Mouse (Mus musculus) ovary, postnatal 14 days (tissue): ENCODE data around the gene Lrrc4.

Experiments used
- DNase-seq: peaks from one replicate; pipeline ENCODE4 v3.0.0; 2022; ENCODE audit warnings: low spot score

The Lrrc4 gene

GRCm38 (mm10) chr6:28831011-28831853, at the start of gene Lrrc4:
Gene Lrrc4 (minus strand): TSS chr6:28831747.
- DNase-seq = no peak

GRCm38 (mm10) chr6:28880909-28881308, 49.4 kb upstream of the Lrrc4 start:
- DNase-seq = no peak

- DNase-seq = no peak
Observed at GRCm38 (mm10) chr6:28879315-28879714, 47.8 kb upstream of the Lrrc4 start.

DNA sequence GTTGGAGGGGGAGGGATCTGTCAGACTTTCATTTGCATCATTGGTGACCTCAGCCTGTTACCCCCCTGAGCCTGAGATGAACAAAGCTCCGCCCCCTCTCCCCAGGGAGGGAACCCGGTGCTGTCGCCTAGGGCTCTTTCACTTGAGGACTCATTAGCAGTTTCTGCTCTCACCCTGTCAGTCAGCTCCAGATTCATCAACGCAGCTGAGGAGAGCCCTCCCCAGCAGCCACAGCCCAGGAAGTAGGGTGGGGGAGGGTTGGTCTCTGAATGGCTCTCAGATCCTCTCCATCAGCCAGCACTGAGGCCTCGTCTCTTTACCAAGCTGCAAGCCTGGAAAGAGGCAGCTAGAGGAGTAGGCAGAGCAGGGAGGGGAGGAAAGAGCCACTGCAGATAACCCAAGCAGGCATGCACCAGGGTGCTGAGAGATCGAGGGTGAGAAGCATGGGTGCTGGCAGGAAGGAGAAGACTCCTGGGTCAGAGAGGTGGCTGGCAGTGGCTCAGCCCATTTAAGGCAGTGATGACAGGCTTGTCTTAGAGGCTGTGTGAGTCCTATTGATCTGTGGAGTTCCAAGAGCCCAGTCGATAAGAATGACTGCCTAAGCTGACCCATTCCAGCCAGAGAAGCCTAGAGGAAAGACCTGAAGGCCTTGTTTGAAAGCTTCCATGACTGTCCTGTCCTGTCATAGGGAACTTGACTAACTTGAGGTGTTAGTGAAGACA, 46.6 kb upstream of the Lrrc4 start:
- no peak for DNase-seq

- no peak for DNase-seq
Observed at GRCm38 (mm10) chr6:28876492-28876891, 44.9 kb upstream of the Lrrc4 start.

- no peak for DNase-seq
Observed at GRCm38 (mm10) chr6:28875333-28875732, 43.8 kb upstream of the Lrrc4 start.

GRCm38 (mm10) chr6:28874759-28875158, 43.2 kb upstream of the Lrrc4 start:
- DNase-seq = no peak

DNA sequence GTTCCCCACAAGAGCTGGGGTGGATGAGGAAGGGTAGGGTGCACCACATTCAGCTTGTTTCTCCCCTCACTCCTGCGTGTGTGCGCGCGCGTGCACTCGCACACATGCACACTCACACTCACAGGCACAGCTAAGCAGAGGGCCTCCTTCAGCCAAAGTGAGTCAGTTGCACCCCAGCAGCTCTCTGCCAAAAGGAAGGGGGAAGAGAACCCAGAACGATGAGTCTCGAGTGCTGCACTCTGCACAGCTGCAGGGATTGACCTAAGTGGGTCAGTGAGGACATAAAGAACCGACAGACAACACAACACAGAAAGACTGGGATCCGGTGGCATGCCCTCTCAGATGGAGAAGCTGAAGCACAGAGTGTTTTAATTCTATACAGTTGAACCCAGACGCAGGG, 42.5 kb upstream of the Lrrc4 start:
- no peak for DNase-seq

DNA sequence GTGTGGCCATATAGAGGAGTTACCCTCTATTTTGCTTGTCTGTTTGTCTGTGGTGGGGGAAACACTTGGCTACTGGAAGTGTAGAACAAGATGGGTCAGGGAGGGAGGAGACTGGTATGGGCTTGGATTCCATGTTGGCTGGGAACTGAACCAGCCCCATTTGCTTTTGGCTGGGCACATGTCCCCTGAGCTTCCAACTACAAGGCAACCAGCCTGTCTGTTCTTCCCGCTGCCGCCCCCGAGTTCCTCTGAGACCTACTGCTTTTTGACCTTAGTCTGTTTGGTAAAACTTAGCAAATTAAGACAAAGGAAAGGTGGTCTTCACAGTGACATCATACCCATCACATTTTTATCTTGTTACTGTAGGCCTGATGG, 40.9 kb upstream of the Lrrc4 start:
- no peak for DNase-seq

DNA sequence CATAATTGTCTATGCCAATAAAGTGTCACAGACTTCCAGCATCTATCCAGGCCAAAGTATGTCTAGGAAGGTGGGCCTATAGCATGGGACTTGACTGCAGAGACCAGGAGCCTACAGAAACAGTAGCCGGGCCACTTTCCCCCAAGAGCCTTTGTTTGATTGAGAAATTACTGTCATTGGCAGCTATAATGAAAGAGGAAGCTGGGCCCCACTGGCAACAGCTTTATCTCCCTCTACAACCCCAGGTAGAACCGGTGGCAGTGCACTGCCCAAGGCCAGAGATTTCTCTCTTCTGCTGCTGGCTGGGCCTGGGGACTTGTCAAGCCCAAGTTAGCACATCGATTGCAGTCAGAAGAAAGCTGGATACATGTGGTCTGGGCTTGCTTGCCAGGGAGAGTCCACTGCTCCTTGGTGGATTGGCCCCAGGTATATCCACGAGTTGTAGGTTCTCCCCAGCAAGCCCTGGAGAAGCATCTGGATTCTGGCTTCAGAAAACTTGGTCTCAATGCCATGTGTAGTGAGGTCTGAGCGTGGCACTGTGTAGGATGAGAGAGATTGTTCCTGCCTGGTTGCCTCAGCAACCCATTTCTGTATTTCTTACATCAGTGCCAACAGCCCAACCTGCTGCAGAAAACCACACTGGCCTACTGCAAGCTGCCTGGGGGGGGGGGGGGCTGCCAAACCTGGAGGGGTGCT, 40.3 kb upstream of the Lrrc4 start:
- no peak for DNase-seq

GRCm38 (mm10) chr6:28867516-28868251, 36.1 kb upstream of the Lrrc4 start:
- DNase-seq = no peak

GRCm38 (mm10) chr6:28866206-28866605, 34.7 kb upstream of the Lrrc4 start:
- DNase-seq = no peak

- no peak for DNase-seq
Observed at GRCm38 (mm10) chr6:28865112-28865511, 33.6 kb upstream of the Lrrc4 start.

DNA sequence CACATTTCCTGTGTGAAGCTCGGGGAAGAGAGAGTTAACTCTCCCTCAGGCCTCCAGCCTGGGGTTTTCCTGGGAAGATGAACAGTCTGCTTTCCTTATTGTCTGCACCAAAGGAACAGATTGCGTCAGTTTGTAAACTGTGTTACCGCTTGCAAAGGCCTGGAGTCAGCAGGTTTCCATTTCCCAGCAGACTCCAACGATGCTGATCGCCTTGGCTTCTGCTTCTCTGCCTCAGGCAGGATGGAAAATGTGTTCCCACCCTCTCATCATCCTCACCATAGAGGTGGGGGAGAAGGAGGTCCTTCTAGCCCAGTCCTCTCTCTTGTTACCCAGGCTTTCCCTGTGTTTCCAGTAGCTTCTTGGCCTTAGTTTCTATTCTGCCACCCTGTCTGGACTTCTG, 33.1 kb upstream of the Lrrc4 start:
- DNase-seq = no peak

DNA sequence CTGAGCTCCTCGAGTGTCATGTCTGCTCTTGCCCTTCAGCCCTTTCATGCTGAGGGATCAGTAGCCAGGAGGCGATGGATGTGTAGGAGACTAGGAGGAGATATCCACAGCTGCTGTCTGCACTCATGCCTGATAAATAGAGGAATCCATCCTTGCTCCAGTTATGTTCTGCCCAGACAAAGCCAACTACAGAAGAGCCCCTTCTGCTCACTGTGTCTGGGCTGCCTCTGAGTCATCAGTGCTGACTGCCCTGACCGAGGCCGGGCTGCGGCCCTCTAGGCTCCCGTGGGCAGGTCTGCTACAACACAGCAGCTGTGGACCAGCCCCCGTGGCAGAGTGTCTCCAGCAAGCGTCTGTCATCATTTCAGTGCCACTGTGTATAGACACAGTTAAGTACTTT, 30.8 kb upstream of the Lrrc4 start:
- no peak for DNase-seq

- DNase-seq = no peak
Observed at GRCm38 (mm10) chr6:28860922-28861321, 29.4 kb upstream of the Lrrc4 start.

DNA sequence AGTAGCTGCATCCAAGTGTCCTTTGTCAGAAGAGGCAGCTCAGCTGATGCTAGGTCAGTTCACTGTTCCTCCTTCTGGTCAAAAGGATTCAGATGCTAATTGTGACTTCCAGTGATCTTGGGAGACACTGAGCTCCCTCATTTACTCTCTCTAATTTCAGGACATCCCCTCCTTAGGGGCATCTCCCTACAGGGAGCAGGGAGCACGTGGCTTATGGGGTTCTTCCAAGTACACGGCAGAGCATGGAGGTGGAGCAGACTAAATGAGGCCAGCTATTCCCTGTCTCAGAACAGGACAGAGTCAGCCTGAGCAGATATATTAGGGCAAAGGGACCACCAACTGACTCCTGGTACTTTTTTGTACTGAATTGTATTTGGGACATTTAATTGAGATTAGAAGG, 28.9 kb upstream of the Lrrc4 start:
- DNase-seq = no peak

GRCm38 (mm10) chr6:28859094-28859493, 27.5 kb upstream of the Lrrc4 start:
- DNase-seq = no peak

DNA sequence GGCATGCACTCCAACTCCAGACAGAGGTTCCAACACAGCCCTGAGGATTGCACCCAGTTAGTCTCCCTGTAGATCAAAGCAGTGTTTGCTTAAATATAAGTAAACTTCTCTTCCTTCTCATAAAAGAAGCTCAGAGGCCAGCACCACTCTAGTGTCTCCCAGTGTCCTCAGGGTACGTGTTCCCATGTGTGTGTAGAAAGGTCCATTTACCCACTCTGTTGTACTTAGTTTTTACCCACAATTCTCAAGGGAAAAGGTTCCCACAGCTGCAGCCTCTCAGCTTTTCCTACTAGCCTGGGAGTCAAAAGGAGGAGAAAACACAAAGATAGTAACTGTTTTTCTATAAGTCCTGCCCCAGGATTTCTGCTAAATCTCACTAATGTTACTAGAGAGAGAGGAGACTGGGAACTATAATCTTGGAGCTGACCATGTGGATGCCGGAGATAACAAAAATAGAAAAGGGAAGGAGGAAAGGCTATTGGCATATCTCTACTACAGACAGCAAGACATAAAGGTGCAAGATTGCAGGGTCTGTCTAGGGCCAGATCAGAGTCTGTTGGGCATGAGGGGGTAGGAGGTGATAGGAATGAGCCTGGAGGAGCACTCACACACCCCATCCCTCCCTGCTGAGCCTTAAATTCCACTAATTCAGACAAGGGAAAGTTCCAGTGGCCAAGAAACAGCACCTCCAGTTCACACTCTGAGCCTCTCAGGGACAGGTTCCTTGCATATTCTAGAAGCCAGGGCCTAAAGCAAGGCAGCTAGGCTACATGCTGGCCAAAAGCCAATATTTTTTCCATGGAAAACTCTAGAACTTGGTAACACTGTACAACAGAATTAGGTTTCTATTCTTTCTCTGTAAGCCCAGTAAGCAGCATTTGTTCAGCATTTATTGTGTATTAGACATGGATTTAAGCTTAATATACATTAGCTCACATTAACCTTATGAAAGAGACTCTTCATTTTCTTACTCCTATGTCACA, 25.9 kb upstream of the Lrrc4 start:
- no peak for DNase-seq

GRCm38 (mm10) chr6:28856789-28857188, 25.2 kb upstream of the Lrrc4 start:
- no peak for DNase-seq

DNA sequence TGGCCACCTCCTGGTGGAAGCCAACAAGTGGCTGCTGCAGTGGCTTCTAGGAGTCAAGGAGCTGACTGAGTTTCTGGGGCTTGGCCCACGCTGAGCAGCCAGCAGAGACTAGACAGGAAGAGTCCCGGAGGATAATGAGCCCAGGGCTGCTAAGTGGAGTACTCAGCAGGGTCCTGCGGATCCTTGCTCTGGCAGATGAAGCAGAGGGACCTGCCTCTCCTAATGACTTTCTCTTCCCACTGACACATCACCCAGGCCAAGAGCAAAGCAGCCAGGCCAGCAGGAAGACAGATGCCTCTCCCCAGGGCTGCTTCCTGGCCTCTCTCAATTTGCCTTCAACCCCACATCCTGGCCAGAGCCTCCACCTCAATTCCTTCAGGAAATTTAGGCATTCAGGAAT, 23.9 kb upstream of the Lrrc4 start:
- DNase-seq = no peak
